Mouse (Mus musculus): ENCODE data around the gene Aaas.

The Aaas gene

GRCm38 (mm10) chr15:102296368-102297006, 54.1 kb downstream of the Aaas start:
- no peak for DNase-seq

GRCm38 (mm10) chr15:102295633-102296367, 54.8 kb downstream of the Aaas start, which contains the start of gene Espl1:
TSS of gene Espl1 (plus strand) at chr15:102296266.
- peak; percentile 92 for DNase-seq
